Mouse (Mus musculus) heart, postnatal 14 days (tissue): ENCODE results near the gene Bhmt2. TPM values are rescaled to one million over a fixed set of nuclear protein-coding genes. Genes with fewer than 3 reads are reported as not detected.

Experiments
- DNase-seq, 2 experiments: peaks; one replicate each; pipeline ENCODE4 v3.0.0; 2021 to 2022
- intact Hi-C: fragments of 180-260 bp; cut with DNase I; formaldehyde crosslinking; loops from one replicate; pipeline ENCODE4 v1.15.1; 2025
- total RNA-seq, 2 experiments: library from RNA; stranded (reverse); gene quantifications; 2 replicates each; pipeline ENCODE4 v1.2.3; 2021

Bhmt2 gene
- total RNA-seq, 2 experiments from 2014 or later = not detected

- DNase-seq = no peak
- intact Hi-C loops = no loop called here
Observed at GRCm38 (mm10) chr13:93653382-93653781, 20.7 kb downstream of the Bhmt2 start.

- DNase-seq = no peak
- intact Hi-C loops = no loop called here
Observed at GRCm38 (mm10) chr13:93648387-93649130, 25.5 kb downstream of the Bhmt2 start.

- no peak for DNase-seq
- intact Hi-C loops = no loop called here
Observed at GRCm38 (mm10) chr13:93639636-93640035, 34.5 kb downstream of the Bhmt2 start.

GRCm38 (mm10) chr13:93637282-93638245, 36.5 kb downstream of the Bhmt2 start, which contains the start of gene Bhmt:
Gene Bhmt (minus strand): TSS chr13:93637961.
- no peak for DNase-seq
- intact Hi-C loops = no loop called here

- DNase-seq = no peak
- intact Hi-C loops = no loop called here
Observed at GRCm38 (mm10) chr13:93636561-93636960, 37.5 kb downstream of the Bhmt2 start.

- DNase-seq = no peak
- intact Hi-C loops = no loop called here
Observed at GRCm38 (mm10) chr13:93632927-93633326, 41.2 kb downstream of the Bhmt2 start.

GRCm38 (mm10) chr13:93630941-93631705, 43.0 kb downstream of the Bhmt2 start:
- DNase-seq = no peak
- intact Hi-C loops = no loop called here

GRCm38 (mm10) chr13:93628861-93629260, 45.2 kb downstream of the Bhmt2 start:
- no peak for DNase-seq
- intact Hi-C loops = no loop called here

- peak; percentile 34 to 68 for DNase-seq
- intact Hi-C loops = loop anchor here (5.0 to 10.0 kb wide), 3 partner anchors 117 to 862 kb away; partner anchors contain the start of gene Jmy
Observed at GRCm38 (mm10) chr13:93614361-93614948, 59.6 kb downstream of the Bhmt2 start.

GRCm38 (mm10) chr13:93613771-93614170, 60.3 kb downstream of the Bhmt2 start:
- no peak for DNase-seq
- intact Hi-C loops = loop anchor here (2.0 to 10.0 kb wide), 5 partner anchors 105 to 861 kb away; partner anchors contain the start of gene Jmy

GRCm38 (mm10) chr13:93612660-93613607, 61.2 kb downstream of the Bhmt2 start:
- peak; percentile 74 to 86 for DNase-seq
- intact Hi-C loops = loop anchor here (2.0 to 10.0 kb wide), 5 partner anchors 106 to 861 kb away; partner anchors contain the start of gene Jmy

GRCm38 (mm10) chr13:93608476-93608875, 65.6 kb downstream of the Bhmt2 start:
- intact Hi-C loops = no loop called here
- DNase-seq = no peak

GRCm38 (mm10) chr13:93607701-93608100, 66.4 kb downstream of the Bhmt2 start:
- intact Hi-C loops = no loop called here
- no peak for DNase-seq

GRCm38 (mm10) chr13:93606868-93607578, 67.1 kb downstream of the Bhmt2 start:
- intact Hi-C loops = no loop called here
- DNase-seq = no peak
